Mouse (Mus musculus) midbrain, embryonic 13.5 days (tissue): ENCODE data around the gene Rbms3. TPM values are rescaled to one million over a fixed set of nuclear protein-coding genes. Genes with fewer than 3 reads are reported as not detected.

Source experiments
- ATAC-seq: fragments of 200-750 bp; cut with Nextera tagmentation; 2 replicates; pipeline ENCODE4 v1.8.0; 2017; ENCODE audit warnings: mild to moderate bottlenecking, moderate TSS enrichment, moderate library complexity
- H3K27ac ChIP-seq: fragments of 300-500 bp; sonication (generic); 2 replicates; pipeline ENCODE4 v1.5.1; 2015; ENCODE audit warnings: inconsistent platforms, mild to moderate bottlenecking, moderate library complexity
- H3K27me3 ChIP-seq: fragments of 300-500 bp; sonication (generic); 2 replicates; pipeline ENCODE4 v1.6.1; 2015; ENCODE audit warnings: mild to moderate bottlenecking, inconsistent platforms
- H3K36me3 ChIP-seq: fragments of 300-500 bp; sonication (generic); 2 replicates; pipeline ENCODE4 v1.6.1; 2015; ENCODE audit warnings: mild to moderate bottlenecking, inconsistent platforms
- H3K4me1 ChIP-seq: fragments of 300-500 bp; sonication (generic); replicated peaks from 2 replicates; pipeline ENCODE4 v1.6.1; 2015; ENCODE audit warnings: inconsistent platforms
- H3K4me2 ChIP-seq: fragments of 300-500 bp; sonication (generic); replicated peaks from 2 replicates; pipeline ENCODE4 v1.6.1; 2015; ENCODE audit warnings: moderate library complexity, mild to moderate bottlenecking, inconsistent platforms
- H3K4me3 ChIP-seq: fragments of 300-500 bp; sonication (generic); replicated peaks from 2 replicates; pipeline ENCODE4 v1.5.1; 2015; ENCODE audit warnings: mild to moderate bottlenecking, inconsistent platforms
- H3K9ac ChIP-seq: fragments of 300-500 bp; sonication (generic); replicated peaks from 2 replicates; pipeline ENCODE4 v1.6.1; 2015; ENCODE audit warnings: mild to moderate bottlenecking, inconsistent platforms
- H3K9me3 ChIP-seq: fragments of 300-500 bp; sonication (generic); 2 replicates; pipeline ENCODE4 v1.6.1; 2016; ENCODE audit warnings: mild to moderate bottlenecking, inconsistent platforms
- WGBS: fragments of 180-500 bp; shearing (Covaris S2); methylation state at CpG from one replicate; pipeline ENCODE4 v1.1.7; 2015; 5-methylcytosine and 5-hydroxymethylcytosine counted together
- polyA plus RNA-seq: library from polyadenylated mRNA; unstranded; fragments of >200 nt; fragmentation: Nextera tagmentation; extraction: Ambion mirVana; gene quantifications from 2 replicates; pipeline ENCODE4 v1.2.1, GENCODE M21; 2015

Rbms3 gene
- polyA plus RNA-seq, 1 experiment from 2014 or later = 30.8 TPM

GRCm38 (mm10) chr9:116639597-116640301, 990.0 kb downstream of the Rbms3 start:
- no peak overlapping the region for H3K9ac ChIP-seq
- H3K27me3 ChIP-seq = no peaks in the 10 kb centered on the region
- no peak for ATAC-seq
- peaks cover 10% of the 10 kb centered on the region; the same call in 1 of the 2 replicates for H3K4me1 ChIP-seq
- H3K9me3 ChIP-seq = 0 out of 2 replicates have a peak, but pooled peaks cover 5% of the 10 kb centered on the region
- H3K27ac ChIP-seq = no peak overlapping the region
- 62% methylated on average over 8 of the region's 8 CpGs for WGBS
- no peak overlapping the region for H3K4me2 ChIP-seq
- H3K36me3 ChIP-seq = no peaks in the 10 kb centered on the region
- H3K4me3 ChIP-seq = no peak overlapping the region

- no peaks in the 10 kb centered on the region for H3K36me3 ChIP-seq
- H3K9ac ChIP-seq = no peak overlapping the region
- no peak overlapping the region for H3K27ac ChIP-seq
- H3K4me3 ChIP-seq = no peak overlapping the region
- no peak overlapping the region for H3K4me2 ChIP-seq
- H3K27me3 ChIP-seq = no peaks in the 10 kb centered on the region
- H3K4me1 ChIP-seq = peaks cover 6% of the 10 kb centered on the region; the same call in 1 of the 2 replicates
- H3K9me3 ChIP-seq = no peaks in the 10 kb centered on the region
- WGBS = 90% methylated on average over 5 of the region's 5 CpGs
- no peak for ATAC-seq
Observed at GRCm38 (mm10) chr9:116633786-116634185, 995.9 kb downstream of the Rbms3 start.

- WGBS = 77% methylated on average over 1 of the region's 1 CpGs
- Histone ChIP-seq H3K4me3 (no peak overlapping the region), H3K9ac (no peak overlapping the region), H3K27ac (no peak overlapping the region), H3K36me3 (no peaks in the 10 kb centered on the region), H3K4me1 (peaks cover 5% of the 10 kb centered on the region; the same call in 1 of the 2 replicates), H3K9me3 (no peaks in the 10 kb centered on the region), H3K27me3 (no peaks in the 10 kb centered on the region), H3K4me2 (no peak overlapping the region)
- no peak for ATAC-seq
Observed at GRCm38 (mm10) chr9:116633075-116633474, 996.6 kb downstream of the Rbms3 start.

- no peak overlapping the region for H3K9ac ChIP-seq
- H3K27ac ChIP-seq = no peak overlapping the region
- H3K27me3 ChIP-seq = no peaks in the 10 kb centered on the region
- ATAC-seq = no peak
- no peak overlapping the region for H3K4me2 ChIP-seq
- no peaks in the 10 kb centered on the region for H3K9me3 ChIP-seq
- no peaks in the 10 kb centered on the region for H3K4me1 ChIP-seq
- H3K4me3 ChIP-seq = no peak overlapping the region
- 92% methylated on average over 1 of the region's 1 CpGs for WGBS
- H3K36me3 ChIP-seq = no peaks in the 10 kb centered on the region
Observed at GRCm38 (mm10) chr9:116631816-116632215, 997.9 kb downstream of the Rbms3 start.

GRCm38 (mm10) chr9:116630805-116631204, 998.9 kb downstream of the Rbms3 start:
- Histone ChIP-seq H3K9ac (no peak overlapping the region), H3K4me2 (no peak overlapping the region), H3K36me3 (no peaks in the 10 kb centered on the region), H3K4me1 (no peaks in the 10 kb centered on the region), H3K27ac (no peak overlapping the region), H3K27me3 (no peaks in the 10 kb centered on the region), H3K4me3 (no peak overlapping the region), H3K9me3 (no peaks in the 10 kb centered on the region)
- WGBS = 87% methylated on average over 10 of the region's 10 CpGs
- ATAC-seq = no peak

- 78% methylated on average over 5 of the region's 5 CpGs for WGBS
- Histone ChIP-seq H3K9ac (no peak overlapping the region), H3K27ac (no peak overlapping the region), H3K4me3 (no peak overlapping the region), H3K36me3 (no peaks in the 10 kb centered on the region), H3K9me3 (no peaks in the 10 kb centered on the region), H3K27me3 (no peaks in the 10 kb centered on the region), H3K4me1 (no peaks in the 10 kb centered on the region), H3K4me2 (no peak overlapping the region)
- no peak for ATAC-seq
Observed at GRCm38 (mm10) chr9:116620434-116620833, 1009.3 kb downstream of the Rbms3 start.

- no peak overlapping the region for H3K9ac ChIP-seq
- WGBS = 93% methylated on average over 5 of the region's 5 CpGs
- ATAC-seq = no peak
- H3K4me2 ChIP-seq = no peak overlapping the region
- no peak overlapping the region for H3K27ac ChIP-seq
- no peaks in the 10 kb centered on the region for H3K9me3 ChIP-seq
- no peaks in the 10 kb centered on the region for H3K4me1 ChIP-seq
- H3K36me3 ChIP-seq = no peaks in the 10 kb centered on the region
- no peak overlapping the region for H3K4me3 ChIP-seq
- no peaks in the 10 kb centered on the region for H3K27me3 ChIP-seq
Observed at GRCm38 (mm10) chr9:116618886-116619285, 1010.8 kb downstream of the Rbms3 start.

GRCm38 (mm10) chr9:116613276-116613675, 1016.4 kb downstream of the Rbms3 start:
- Histone ChIP-seq H3K36me3 (no peaks in the 10 kb centered on the region), H3K9me3 (no peaks in the 10 kb centered on the region), H3K9ac (no peak overlapping the region), H3K27me3 (no peaks in the 10 kb centered on the region), H3K4me3 (no peak overlapping the region), H3K27ac (no peak overlapping the region), H3K4me1 (no peaks in the 10 kb centered on the region), H3K4me2 (no peak overlapping the region)
- ATAC-seq = no peak
- WGBS = 92% methylated on average over 7 of the region's 7 CpGs

- H3K4me1 ChIP-seq = no peaks in the 10 kb centered on the region
- no peak overlapping the region for H3K4me2 ChIP-seq
- no peak overlapping the region for H3K4me3 ChIP-seq
- WGBS = 94% methylated on average over 10 of the region's 10 CpGs
- H3K9me3 ChIP-seq = no peaks in the 10 kb centered on the region
- H3K27ac ChIP-seq = no peak overlapping the region
- H3K9ac ChIP-seq = no peak overlapping the region
- no peaks in the 10 kb centered on the region for H3K36me3 ChIP-seq
- no peaks in the 10 kb centered on the region for H3K27me3 ChIP-seq
- no peak for ATAC-seq
Observed at GRCm38 (mm10) chr9:116596046-116596445, 1033.7 kb downstream of the Rbms3 start.

GRCm38 (mm10) chr9:116592486-116592885, 1037.2 kb downstream of the Rbms3 start:
- no peaks in the 10 kb centered on the region for H3K9me3 ChIP-seq
- H3K4me1 ChIP-seq = no peaks in the 10 kb centered on the region
- H3K27ac ChIP-seq = no peak overlapping the region
- H3K27me3 ChIP-seq = no peaks in the 10 kb centered on the region
- H3K4me2 ChIP-seq = no peak overlapping the region
- ATAC-seq = no peak
- H3K9ac ChIP-seq = no peak overlapping the region
- H3K4me3 ChIP-seq = no peak overlapping the region
- H3K36me3 ChIP-seq = no peaks in the 10 kb centered on the region
- WGBS = 89% methylated on average over 4 of the region's 4 CpGs

- Histone ChIP-seq H3K4me1 (no peaks in the 10 kb centered on the region), H3K27me3 (no peaks in the 10 kb centered on the region), H3K9ac (no peak overlapping the region), H3K27ac (no peak overlapping the region), H3K4me2 (no peak overlapping the region), H3K9me3 (no peaks in the 10 kb centered on the region), H3K36me3 (no peaks in the 10 kb centered on the region), H3K4me3 (no peak overlapping the region)
- 82% methylated on average over 9 of the region's 9 CpGs for WGBS
- ATAC-seq = no peak
Observed at GRCm38 (mm10) chr9:116591071-116591470, 1038.6 kb downstream of the Rbms3 start.

GRCm38 (mm10) chr9:116569680-116570079, 1060.0 kb downstream of the Rbms3 start:
- H3K4me2 ChIP-seq = no peak overlapping the region
- no peak for ATAC-seq
- H3K27me3 ChIP-seq = no peaks in the 10 kb centered on the region
- no peak overlapping the region for H3K9ac ChIP-seq
- H3K27ac ChIP-seq = no peak overlapping the region
- no peak overlapping the region for H3K4me3 ChIP-seq
- H3K9me3 ChIP-seq = no peaks in the 10 kb centered on the region
- no peaks in the 10 kb centered on the region for H3K4me1 ChIP-seq
- H3K36me3 ChIP-seq = no peaks in the 10 kb centered on the region
- WGBS = 91% methylated on average over 2 of the region's 2 CpGs

- Histone ChIP-seq H3K4me2 (no peak overlapping the region), H3K27ac (no peak overlapping the region), H3K9me3 (no peaks in the 10 kb centered on the region), H3K4me1 (no peaks in the 10 kb centered on the region), H3K27me3 (no peaks in the 10 kb centered on the region), H3K9ac (no peak overlapping the region), H3K4me3 (no peak overlapping the region), H3K36me3 (no peaks in the 10 kb centered on the region)
- ATAC-seq = no peak
- WGBS = 87% methylated on average over 7 of the region's 7 CpGs
Observed at GRCm38 (mm10) chr9:116566711-116567110, 1063.0 kb downstream of the Rbms3 start.
